Mouse (Mus musculus): ENCODE measurements around the gene Heg1. TPM values are rescaled to one million over a fixed set of nuclear protein-coding genes. Genes with fewer than 3 reads are reported as not detected.

Gene Heg1
- polyA plus RNA-seq (2014; fragmentation: Illumina TruSeq; extraction: RNeasy Lipid Tissue Mini Kit (QIAGEN cat#74804); ENCODE audit: low read depth, low replicate concordance), result 8.5 TPM

DNA sequence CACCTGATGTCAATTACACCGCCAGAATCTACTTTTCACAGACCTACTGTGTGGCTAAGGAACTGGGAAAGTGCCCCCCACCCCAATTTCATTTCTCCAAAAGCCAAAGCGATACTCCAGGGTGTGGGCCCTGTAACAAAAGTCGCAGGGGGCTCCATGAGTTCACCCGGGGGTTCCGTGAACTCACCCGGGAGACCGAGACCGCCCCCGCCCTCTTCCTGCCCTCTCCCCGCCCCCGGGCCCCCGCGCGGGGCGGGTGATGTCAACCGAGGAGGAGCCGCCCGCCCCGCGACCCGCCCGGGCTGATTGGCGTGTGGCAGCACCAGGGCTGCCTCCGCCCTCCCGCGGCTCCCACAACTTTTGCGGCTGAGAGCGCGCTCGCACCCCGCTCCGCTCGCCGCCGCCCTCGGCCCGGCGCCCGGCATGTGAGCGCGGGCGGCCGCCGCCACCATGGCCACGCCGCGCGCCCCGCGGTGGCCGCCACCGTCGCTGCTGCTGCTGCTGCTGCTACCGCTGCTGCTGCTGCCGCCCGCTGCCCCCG is at the start of gene Heg1:
Gene Heg1 (plus strand): TSS at position 209 of the 541 bp plus-strand sequence.

DNA sequence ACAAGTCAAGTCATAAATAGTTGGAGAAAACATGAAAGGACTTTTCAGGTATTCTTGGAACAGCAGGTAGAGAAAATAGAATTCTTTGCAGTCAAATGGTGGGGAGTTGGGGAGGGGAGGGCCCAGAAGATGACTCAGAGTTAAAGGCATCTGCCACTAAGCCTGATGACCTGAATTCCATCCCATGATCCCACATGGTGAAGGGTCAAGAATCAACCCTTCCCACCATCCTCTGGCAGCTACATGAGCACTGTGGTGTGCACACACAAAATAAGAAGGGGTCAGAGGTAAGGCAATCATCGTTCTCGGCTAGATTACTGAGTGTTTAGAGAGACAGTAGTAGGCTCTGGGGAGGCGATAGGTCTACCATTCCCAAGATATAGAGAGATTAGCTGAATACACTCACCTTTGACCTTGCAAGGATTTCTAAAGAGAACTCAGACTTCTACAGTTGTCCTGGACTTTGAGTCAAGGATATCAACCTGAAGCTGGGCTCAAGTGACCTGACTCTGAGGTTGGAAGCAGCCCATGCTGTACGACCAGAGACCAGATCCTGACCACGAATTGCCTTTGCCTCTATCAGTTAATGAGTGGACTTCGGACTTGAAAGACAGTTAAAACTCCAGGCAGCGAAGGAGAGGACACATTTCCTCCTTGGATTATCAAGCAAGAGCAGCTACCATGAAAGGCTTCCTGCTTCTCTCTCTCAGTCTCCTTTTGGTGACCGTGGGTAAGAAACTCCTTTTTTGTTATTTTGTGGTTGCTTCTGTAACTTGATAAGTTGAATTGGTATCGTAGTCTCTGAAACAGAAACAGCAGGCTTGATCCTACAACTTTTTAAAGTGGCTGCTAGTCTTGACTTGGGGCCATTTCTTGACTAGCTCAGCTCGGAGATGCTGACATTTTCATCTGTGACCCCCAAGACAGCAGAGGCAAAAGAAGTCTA is 109.9 kb downstream of the Heg1 start, which contains the start of gene Muc13:
Gene Muc13 (plus strand): TSS at position 192 of the 946 bp plus-strand sequence.

Other genes with a start within 250 kb of the Heg1 start
- gene Slc12a8, start 167.0 kb upstream of the Heg1 start, polyA plus RNA-seq (2014; fragmentation: Illumina TruSeq; extraction: RNeasy Lipid Tissue Mini Kit (QIAGEN cat#74804); ENCODE audit: low read depth, low replicate concordance), result 1.2 TPM
- gene Muc13, start 109.7 kb downstream of the Heg1 start, polyA plus RNA-seq (2014; fragmentation: Illumina TruSeq; extraction: RNeasy Lipid Tissue Mini Kit (QIAGEN cat#74804); ENCODE audit: low read depth, low replicate concordance), result 0.17 TPM
- 37.6 TPM for gene Itgb5, start 145.3 kb downstream of the Heg1 start, polyA plus RNA-seq (2014; fragmentation: Illumina TruSeq; extraction: RNeasy Lipid Tissue Mini Kit (QIAGEN cat#74804); ENCODE audit: low read depth, low replicate concordance)

All from testis, adult 10 weeks (tissue).